ENCODE assay signal across 25 mouse cellular contexts in genomic region chr7:77855077-77855476, GRCm38 (mm10).
DNase-seq lines count a peak whose midpoint lies in the region; ATAC-seq and TF ChIP-seq lines count a peak whose summit lies in the region.
"Had no signal": no experiment of that assay in that cellular context is flagged by ENCODE, and none has a peak within 500 bp of the region (broad histone marks: within the 10 kb centered on the region; RNA-seq: fewer than 3 reads in every experiment).

No protein-coding gene starts in this region.

- peaks cover 14% of the 10 kb centered on the region; the same call in 1 of the 2 replicates for H3K4me1 ChIP-seq in forebrain, embryonic 13.5 days
- no peaks in the 10 kb centered on the region for H3K4me1 ChIP-seq in forebrain, postnatal 0 days (ENCODE audit: insufficient read depth)
- peaks cover 2% of the 10 kb centered on the region for H3K4me1 ChIP-seq in forebrain, embryonic 16.5 days (replicated peaks; ENCODE audit: control insufficient read depth, insufficient read depth, low read length)
- peaks cover 7% of the 10 kb centered on the region; the same call in 1 of the 2 replicates for H3K4me1 ChIP-seq in forebrain, embryonic 12.5 days
- H3K4me1 ChIP-seq: embryonic facial prominence, embryonic 12.5 days; hindbrain, embryonic 12.5 days; hindbrain, embryonic 15.5 days had no signal

- no peak for DNase-seq in forebrain, postnatal 0 days
- peak; percentile 4 for DNase-seq in brain, adult 2 months (ENCODE audit: low read depth, low spot score)
- DNase-seq in cerebellum, adult 11 months = no peak
- DNase-seq: adrenal gland, postnatal 10 days; adrenal gland, postnatal 36 days; B cell, adult 2 months; cerebellum, adult 18-20 months; cerebellum, adult 9-10 months; cerebellum, postnatal 14 days; gastrocnemius, adult 2 months; gastrocnemius, postnatal 14 days; heart, adult 11 months; kidney, adult 2 months had no signal

- H3K9me3 ChIP-seq in forebrain, embryonic 13.5 days (replicated peaks) = no peaks in the 10 kb centered on the region
- no peaks in the 10 kb centered on the region for H3K9me3 ChIP-seq in forebrain, postnatal 0 days (ENCODE audit: low read length)
- no peaks in the 10 kb centered on the region for H3K9me3 ChIP-seq in forebrain, embryonic 16.5 days (ENCODE audit: control insufficient read depth, low read length)
- no peaks in the 10 kb centered on the region for H3K9me3 ChIP-seq in forebrain, embryonic 12.5 days
- H3K9me3 ChIP-seq: embryonic facial prominence, embryonic 12.5 days; hindbrain, embryonic 12.5 days; hindbrain, embryonic 15.5 days had no signal

- no peak overlapping the region for H3K4me2 ChIP-seq in forebrain, embryonic 13.5 days
- no peak overlapping the region for H3K4me2 ChIP-seq in forebrain, postnatal 0 days (ENCODE audit: low read depth)
- H3K4me2 ChIP-seq in forebrain, embryonic 16.5 days (ENCODE audit: low read length) = no peak overlapping the region
- no peak overlapping the region for H3K4me2 ChIP-seq in forebrain, embryonic 12.5 days
- H3K4me2 ChIP-seq: embryonic facial prominence, embryonic 12.5 days; heart, embryonic 11.5 days; hindbrain, embryonic 12.5 days; hindbrain, embryonic 15.5 days had no signal

- no peak overlapping the region for H3K4me3 ChIP-seq in forebrain, embryonic 13.5 days
- no peak overlapping the region for H3K4me3 ChIP-seq in forebrain, postnatal 0 days (ENCODE audit: low read depth, low read length)
- H3K4me3 ChIP-seq in forebrain, embryonic 16.5 days (replicated peaks; ENCODE audit: low read length) = no peak overlapping the region
- no peak overlapping the region for H3K4me3 ChIP-seq in forebrain, embryonic 12.5 days (replicated peaks)
- H3K4me3 ChIP-seq: embryonic facial prominence, embryonic 12.5 days; erythroblast, embryonic 14.5 days; gastrocnemius, adult 2 months; hindbrain, embryonic 12.5 days; hindbrain, embryonic 15.5 days had no signal

- H3K9ac ChIP-seq in forebrain, embryonic 13.5 days = no peak overlapping the region
- no peak overlapping the region for H3K9ac ChIP-seq in forebrain, postnatal 0 days
- no peak overlapping the region for H3K9ac ChIP-seq in forebrain, embryonic 16.5 days (replicated peaks; ENCODE audit: low read depth, low read length)
- H3K9ac ChIP-seq in forebrain, embryonic 12.5 days = no peak overlapping the region
- H3K9ac ChIP-seq: embryonic facial prominence, embryonic 12.5 days; hindbrain, embryonic 12.5 days; hindbrain, embryonic 15.5 days had no signal

- peak; percentile 50; the same call in 1 of the 2 replicates for ATAC-seq in forebrain, embryonic 13.5 days
- ATAC-seq in forebrain, postnatal 0 days = no peak
- ATAC-seq in forebrain, embryonic 16.5 days = peak; percentile 70; the same call in 1 of the 2 replicates
- ATAC-seq in forebrain, embryonic 12.5 days (ENCODE audit: low FRiP score) = no peak
- ATAC-seq: intestine, postnatal 0 days; Patski had no signal

- TF ChIP-seq CTCF in forebrain, postnatal 0 days (IDR thresholded peaks at IDR 0.05; ENCODE audit: low read depth) = no peak

- H3K27me3 ChIP-seq in forebrain, embryonic 13.5 days = no peaks in the 10 kb centered on the region
- no peaks in the 10 kb centered on the region for H3K27me3 ChIP-seq in forebrain, postnatal 0 days (ENCODE audit: insufficient read depth, low read length)
- H3K27me3 ChIP-seq in forebrain, embryonic 16.5 days (replicated peaks; ENCODE audit: control insufficient read depth, insufficient read depth, low read length) = no peaks in the 10 kb centered on the region
- H3K27me3 ChIP-seq in forebrain, embryonic 12.5 days = no peaks in the 10 kb centered on the region
- H3K27me3 ChIP-seq: CH12.LX; embryonic facial prominence, embryonic 12.5 days; hindbrain, embryonic 12.5 days had no signal

- no peaks in the 10 kb centered on the region for H3K36me3 ChIP-seq in forebrain, embryonic 13.5 days (ENCODE audit: poor library complexity, severe bottlenecking)
- H3K36me3 ChIP-seq in forebrain, postnatal 0 days (ENCODE audit: insufficient read depth) = no peaks in the 10 kb centered on the region
- H3K36me3 ChIP-seq in forebrain, embryonic 16.5 days (ENCODE audit: control insufficient read depth, insufficient read depth) = no peaks in the 10 kb centered on the region
- H3K36me3 ChIP-seq in forebrain, embryonic 12.5 days (replicated peaks) = no peaks in the 10 kb centered on the region
- H3K36me3 ChIP-seq: embryonic facial prominence, embryonic 12.5 days; G1E; hindbrain, embryonic 12.5 days; hindbrain, embryonic 15.5 days had no signal

- no peak overlapping the region for H3K27ac ChIP-seq in forebrain, embryonic 13.5 days
- no peak overlapping the region for H3K27ac ChIP-seq in forebrain, postnatal 0 days (ENCODE audit: low read depth, low read length)
- no peak overlapping the region for H3K27ac ChIP-seq in forebrain, embryonic 16.5 days (ENCODE audit: low read length)
- no peak overlapping the region for H3K27ac ChIP-seq in forebrain, embryonic 12.5 days
- H3K27ac ChIP-seq: embryonic facial prominence, embryonic 12.5 days; gastrocnemius, adult 2 months; hindbrain, embryonic 12.5 days; hindbrain, embryonic 15.5 days had no signal

- WGBS in forebrain, embryonic 13.5 days = 70% methylated on average over 2 of the region's 2 CpGs
- WGBS in forebrain, postnatal 0 days = 30% methylated on average over 2 of the region's 2 CpGs
- 49% methylated on average over 2 of the region's 2 CpGs for WGBS in forebrain, embryonic 16.5 days
- 79% methylated on average over 2 of the region's 2 CpGs for WGBS in forebrain, embryonic 12.5 days

Comparison
In these comparisons a context has a peak if more than half of its experiments do, and no peak if none do; other contexts are left out.
1. ATAC-seq: peak in forebrain, embryonic 13.5 days (single experiment) and forebrain, embryonic 16.5 days (single experiment); none in forebrain, postnatal 0 days (single experiment) and forebrain, embryonic 12.5 days (single experiment).